Mouse (Mus musculus) forebrain, embryonic 11.5 days (tissue): Measurements from ENCODE around the gene Ceacam10. TPM values are rescaled to one million over a fixed set of nuclear protein-coding genes. Genes with fewer than 3 reads are reported as not detected.
A peak's percentile ranks its signal among the peaks of the same experiment; 100 is the strongest.

Experiments used
- ATAC-seq: fragments of 200-750 bp; cut with Nextera tagmentation; replicated peaks from 2 replicates; pipeline ENCODE4 v1.8.0; 2017; ENCODE audit warnings: moderate TSS enrichment; ENCODE audit not compliant: low FRiP score
- DNase-seq: peaks from one replicate; pipeline ENCODE4 v3.0.0-alpha.2; 2017; ENCODE audit warnings: low spot score
- H3K27ac ChIP-seq: fragments of 300-500 bp; sonication (generic); 2 replicates; pipeline ENCODE4 v1.5.1; 2014; ENCODE audit warnings: low read depth, low read length
- H3K27me3 ChIP-seq: fragments of 300-500 bp; sonication (generic); 2 replicates; pipeline ENCODE4 v1.6.1; 2014; ENCODE audit warnings: mild to moderate bottlenecking, low read length, mixed read lengths; ENCODE audit not compliant: control insufficient read depth, insufficient read depth
- H3K36me3 ChIP-seq: fragments of 300-500 bp; sonication (generic); 2 replicates; pipeline ENCODE4 v1.6.1; 2014; ENCODE audit warnings: mild to moderate bottlenecking, low read length, moderate library complexity, mixed read lengths; ENCODE audit not compliant: control insufficient read depth, insufficient read depth
- H3K4me1 ChIP-seq: fragments of 300-500 bp; sonication (generic); replicated peaks from 2 replicates; pipeline ENCODE4 v1.6.1; 2014; ENCODE audit warnings: low read length, mixed read lengths; ENCODE audit not compliant: control insufficient read depth, insufficient read depth
- H3K4me2 ChIP-seq: fragments of 300-500 bp; sonication (generic); 2 replicates; pipeline ENCODE4 v1.6.1; 2014; ENCODE audit warnings: low read depth, mild to moderate bottlenecking, low read length, moderate library complexity, mixed read lengths; ENCODE audit not compliant: severe bottlenecking
- H3K4me3 ChIP-seq: fragments of 300-500 bp; sonication (generic); 2 replicates; pipeline ENCODE4 v1.5.1; 2014; ENCODE audit warnings: low read depth, low read length
- H3K9ac ChIP-seq: fragments of 300-500 bp; sonication (generic); 2 replicates; pipeline ENCODE4 v1.6.1; 2014; ENCODE audit warnings: low read length
- H3K9me3 ChIP-seq: fragments of 300-500 bp; sonication (generic); 2 replicates; pipeline ENCODE4 v1.6.1; 2016; ENCODE audit warnings: low read length, mixed read lengths; ENCODE audit not compliant: control insufficient read depth
- WGBS: fragments of 180-500 bp; shearing (Covaris S2); extraction: QIAGEN DNeasy Blood & Tissue Kit; methylation state at CpG from one replicate; pipeline ENCODE4 v1.1.7; 2014; 5-methylcytosine and 5-hydroxymethylcytosine counted together
- polyA plus RNA-seq: library from polyadenylated mRNA; unstranded; fragments of >200 nt; fragmentation: Nextera tagmentation; extraction: Ambion mirVana; gene quantifications from 2 replicates; pipeline ENCODE4 v1.2.1, GENCODE M21; 2014

Ceacam10 gene
- polyA plus RNA-seq, 1 experiment from 2014 or later: not detected

GRCm38 (mm10) chr7:24771361-24771760 lies 5.6 kb upstream of the Ceacam10 start:
- Histone ChIP-seq H3K4me3 (no peak overlapping the region), H3K9ac (no peak overlapping the region), H3K36me3 (no peaks in the 10 kb centered on the region), H3K4me1 (no peaks in the 10 kb centered on the region), H3K9me3 (no peaks in the 10 kb centered on the region), H3K4me2 (no peak overlapping the region), H3K27me3 (no peaks in the 10 kb centered on the region), H3K27ac (no peak overlapping the region)
- DNase-seq: no peak
- no peak for ATAC-seq

- DNase-seq (no peak), ATAC-seq (no peak)
- Histone ChIP-seq H3K4me1 (no peaks in the 10 kb centered on the region), H3K36me3 (no peaks in the 10 kb centered on the region), H3K27me3 (no peaks in the 10 kb centered on the region), H3K9me3 (no peaks in the 10 kb centered on the region), H3K9ac (no peak overlapping the region), H3K27ac (no peak overlapping the region), H3K4me2 (no peak overlapping the region), H3K4me3 (no peak overlapping the region)
- WGBS: 52% methylated on average over 3 of the region's 3 CpGs
Measured at GRCm38 (mm10) chr7:24773942-24774535, 3.0 kb upstream of the Ceacam10 start.

GRCm38 (mm10) chr7:24776145-24776544 lies 861 bp upstream of the Ceacam10 start:
- no peaks in the 10 kb centered on the region for H3K9me3 ChIP-seq
- WGBS: 76% methylated on average over 2 of the region's 2 CpGs
- no peak for ATAC-seq

GRCm38 (mm10) chr7:24797918-24798317 lies 20.9 kb downstream of the Ceacam10 start:
- Histone ChIP-seq H3K27me3 (no peaks in the 10 kb centered on the region), H3K4me2 (no peak overlapping the region), H3K9me3 (peaks cover 3% of the 10 kb centered on the region; the same call in 1 of the 2 replicates), H3K9ac (no peak overlapping the region), H3K36me3 (no peaks in the 10 kb centered on the region), H3K4me1 (no peaks in the 10 kb centered on the region), H3K27ac (no peak overlapping the region), H3K4me3 (no peak overlapping the region)
- no peak for ATAC-seq
- WGBS: 87% methylated on average over 1 of the region's 1 CpGs
- no peak for DNase-seq

More at GRCm38 (mm10) chr7:24776145-24776544, 861 bp upstream of the Ceacam10 start:
- no peak for DNase-seq
- Histone ChIP-seq H3K36me3 (no peaks in the 10 kb centered on the region), H3K27me3 (no peaks in the 10 kb centered on the region), H3K4me1 (no peaks in the 10 kb centered on the region), H3K4me2 (no peak overlapping the region), H3K4me3 (no peak overlapping the region), H3K9ac (no peak overlapping the region), H3K27ac (no peak overlapping the region)

- ATAC-seq (no peak), DNase-seq (no peak)
- Histone ChIP-seq H3K36me3 (no peaks in the 10 kb centered on the region), H3K27ac (no peak overlapping the region), H3K4me2 (no peak overlapping the region), H3K4me1 (no peaks in the 10 kb centered on the region), H3K27me3 (no peaks in the 10 kb centered on the region), H3K4me3 (no peak overlapping the region), H3K9me3 (no peaks in the 10 kb centered on the region), H3K9ac (no peak overlapping the region)
- 82% methylated on average over 7 of the region's 7 CpGs for WGBS
Measured at GRCm38 (mm10) chr7:24802149-24802767, 25.3 kb downstream of the Ceacam10 start.

GRCm38 (mm10) chr7:24804826-24805225 lies 27.8 kb downstream of the Ceacam10 start:
- 77% methylated on average over 6 of the region's 6 CpGs for WGBS
- Histone ChIP-seq H3K9ac (no peak overlapping the region), H3K4me2 (no peak overlapping the region), H3K4me1 (no peaks in the 10 kb centered on the region), H3K36me3 (no peaks in the 10 kb centered on the region), H3K4me3 (no peak overlapping the region), H3K27ac (no peak overlapping the region), H3K27me3 (no peaks in the 10 kb centered on the region), H3K9me3 (no peaks in the 10 kb centered on the region)
- no peak for DNase-seq
- no peak for ATAC-seq

GRCm38 (mm10) chr7:24809041-24809440 lies 32.0 kb downstream of the Ceacam10 start:
- Histone ChIP-seq H3K9me3 (no peaks in the 10 kb centered on the region), H3K4me2 (no peak overlapping the region), H3K4me1 (no peaks in the 10 kb centered on the region), H3K27me3 (no peaks in the 10 kb centered on the region), H3K27ac (no peak overlapping the region), H3K9ac (no peak overlapping the region), H3K4me3 (no peak overlapping the region), H3K36me3 (no peaks in the 10 kb centered on the region)
- DNase-seq: no peak
- WGBS: 50% methylated on average over 2 of the region's 2 CpGs
- ATAC-seq: no peak

GRCm38 (mm10) chr7:24817502-24817901 lies 40.5 kb downstream of the Ceacam10 start:
- Histone ChIP-seq H3K27me3 (no peaks in the 10 kb centered on the region), H3K9me3 (no peaks in the 10 kb centered on the region), H3K36me3 (no peaks in the 10 kb centered on the region), H3K27ac (no peak overlapping the region), H3K4me3 (no peak overlapping the region), H3K9ac (no peak overlapping the region), H3K4me2 (no peak overlapping the region), H3K4me1 (no peaks in the 10 kb centered on the region)
- DNase-seq: peak; percentile 85
- WGBS: 1% methylated on average over 3 of the region's 3 CpGs
- no peak for ATAC-seq

GRCm38 (mm10) chr7:24824452-24824851 lies 47.4 kb downstream of the Ceacam10 start:
- ATAC-seq: no peak
- Histone ChIP-seq H3K9ac (no peak overlapping the region), H3K4me2 (no peak overlapping the region), H3K4me3 (no peak overlapping the region), H3K27me3 (no peaks in the 10 kb centered on the region), H3K36me3 (no peaks in the 10 kb centered on the region), H3K4me1 (no peaks in the 10 kb centered on the region), H3K9me3 (no peaks in the 10 kb centered on the region), H3K27ac (no peak overlapping the region)
- 75% methylated on average over 7 of the region's 7 CpGs for WGBS
- DNase-seq: no peak
